Mouse (Mus musculus): ENCODE measurements around the gene Olfml2a.
"Not testable (repeated sequence)": the region's sequence is repeated elsewhere in the genome, so short reads cannot be mapped to it uniquely, and the experiment has no call there.

The Olfml2a gene

DNA sequence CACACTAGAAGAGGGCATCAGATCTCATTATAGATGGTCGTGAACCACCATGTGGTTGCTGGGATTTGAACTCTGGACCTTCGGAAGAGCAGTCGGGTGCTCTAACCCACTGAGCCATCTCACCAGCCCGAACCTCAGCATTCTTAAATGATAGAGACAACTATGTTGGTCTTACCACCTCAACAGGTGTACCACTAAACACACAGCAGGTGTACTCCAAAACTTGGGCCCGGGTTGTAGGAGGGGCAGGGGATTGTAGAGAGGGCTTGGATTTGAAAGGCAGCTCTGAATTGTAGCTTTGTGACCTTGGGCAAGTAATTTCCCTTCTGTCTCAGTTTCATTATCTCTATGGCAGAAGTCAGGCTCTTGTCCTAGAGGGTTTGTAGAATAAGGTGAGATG, 78.4 kb downstream of the Olfml2a start:
- not testable (repeated sequence) for DNase-seq (ENCODE audit: low spot score in 2 of 2)

DNA sequence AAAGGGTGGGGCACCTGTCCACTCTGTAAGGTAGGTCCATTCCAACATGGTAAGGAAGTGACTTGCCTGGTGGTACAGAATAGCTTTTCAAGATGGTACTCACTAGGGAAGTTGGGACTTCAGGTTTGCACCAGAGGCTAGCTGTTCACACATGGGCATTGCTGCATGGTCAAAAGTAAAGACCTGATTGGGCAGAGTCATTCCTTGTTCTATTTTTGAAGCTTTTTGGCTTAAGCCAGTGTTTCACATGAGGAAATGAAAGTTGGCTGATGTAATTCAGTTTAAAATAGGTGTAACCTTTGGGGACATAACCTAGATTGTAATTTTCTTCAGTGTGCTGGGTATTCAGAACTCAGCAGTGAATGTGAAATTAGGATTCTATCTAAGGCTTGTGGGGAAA, 79.5 kb downstream of the Olfml2a start:
- no peak for DNase-seq (ENCODE audit: low spot score in 2 of 2)

DNA sequence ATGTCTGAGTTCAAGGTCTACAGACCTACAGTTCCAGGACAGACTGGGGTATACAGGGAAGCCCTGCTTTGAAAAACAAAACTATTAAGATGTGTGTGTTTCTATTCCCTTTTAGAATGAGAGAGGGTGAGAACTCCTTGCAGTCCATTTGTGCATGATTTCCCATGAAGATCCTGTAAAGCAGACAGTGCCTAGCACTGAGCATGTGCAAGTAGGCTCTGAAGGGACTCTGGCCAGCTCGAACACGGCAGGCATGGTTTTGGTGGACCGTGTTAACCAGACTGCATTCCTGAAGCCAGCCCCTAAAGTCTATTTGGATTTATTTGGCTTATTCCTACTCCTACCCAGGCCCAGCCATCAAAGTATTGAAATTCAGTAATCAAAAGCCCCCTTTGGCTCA, 80.2 kb downstream of the Olfml2a start:
- no peak for DNase-seq (ENCODE audit: low spot score in 2 of 2)

DNA sequence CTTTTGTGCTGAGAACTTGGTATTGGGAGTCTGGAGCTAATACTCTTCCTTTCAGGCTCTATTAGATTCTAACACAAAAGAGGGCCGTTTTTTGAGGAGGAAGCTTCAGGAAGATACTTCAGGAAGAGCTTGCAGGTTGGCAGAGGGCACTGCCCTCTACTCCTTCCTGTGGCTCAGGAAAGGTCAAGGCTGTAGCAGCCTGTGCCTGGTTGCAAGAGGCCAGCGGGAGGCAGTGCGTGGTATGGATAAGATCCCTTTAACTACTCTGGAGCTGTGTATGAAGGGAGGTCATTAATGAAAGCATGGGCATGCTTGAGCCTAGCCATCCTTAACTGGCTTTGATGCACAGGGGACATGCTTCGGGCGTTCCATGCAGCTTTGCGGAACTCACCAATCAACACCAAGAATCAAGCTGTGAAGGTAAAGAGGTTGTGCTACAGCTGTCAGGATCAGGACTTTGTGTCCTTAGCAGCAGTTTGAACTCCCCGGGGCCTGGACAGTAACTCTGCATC, 81.0 kb downstream of the Olfml2a start:
- DNase-seq (ENCODE audit: low spot score in 2 of 2): no peak
